Mouse (Mus musculus): ENCODE results near the gene Ube2s. TPM values are rescaled to one million over a fixed set of nuclear protein-coding genes. Genes with fewer than 3 reads are reported as not detected.
"Not testable (repeated sequence)": the region's sequence is repeated elsewhere in the genome, so short reads cannot be mapped to it uniquely, and the experiment has no call there.

Ube2s gene
- polyA plus RNA-seq, 1 experiment from 2014 or later = 408 TPM

- no peaks in the 10 kb centered on the region for H3K9me3 ChIP-seq
- peak overlapping the region; percentile 100 for H3K4me3 ChIP-seq
- H3K4me1 ChIP-seq = peaks cover 37% of the 10 kb centered on the region
- peaks cover 45% of the 10 kb centered on the region for H3K36me3 ChIP-seq (replicated peaks)
- WGBS = 0% methylated on average over 35 of the region's 36 CpGs
- no peaks in the 10 kb centered on the region for H3K27me3 ChIP-seq (ENCODE audit: poor library complexity, severe bottlenecking)
- peak; percentile 49 for DNase-seq (ENCODE audit: extremely low spot score, low spot score)
- H3K27ac ChIP-seq = peak overlapping the region; percentile 98
Observed at GRCm38 (mm10) chr7:4811842-4812302, 518 bp downstream of the Ube2s start.

GRCm38 (mm10) chr7:4811131-4811530 is 1.3 kb downstream of the Ube2s start:
- WGBS = 47% methylated on average over 10 of the region's 10 CpGs
- H3K4me3 ChIP-seq = peak overlapping the region; percentile 100
- H3K36me3 ChIP-seq (replicated peaks) = peaks cover 53% of the 10 kb centered on the region
- not testable (repeated sequence) for H3K27me3 ChIP-seq (ENCODE audit: poor library complexity, severe bottlenecking); DNase-seq (ENCODE audit: extremely low spot score, low spot score); H3K9me3 ChIP-seq
- H3K4me1 ChIP-seq = peaks cover 37% of the 10 kb centered on the region
- peak overlapping the region; percentile 98 for H3K27ac ChIP-seq

GRCm38 (mm10) chr7:4806716-4807115 is 5.7 kb downstream of the Ube2s start:
- Histone ChIP-seq H3K36me3 (replicated peaks) (peaks cover 80% of the 10 kb centered on the region), H3K4me3 (no peak overlapping the region), H3K27me3 (ENCODE audit: poor library complexity, severe bottlenecking) (no peaks in the 10 kb centered on the region), H3K4me1 (peaks cover 29% of the 10 kb centered on the region), H3K9me3 (no peaks in the 10 kb centered on the region), H3K27ac (no peak overlapping the region)
- DNase-seq (ENCODE audit: extremely low spot score, low spot score) = no peak
- WGBS = 95% methylated on average over 7 of the region's 7 CpGs

GRCm38 (mm10) chr7:4802247-4802646 is 10.1 kb downstream of the Ube2s start:
- no peaks in the 10 kb centered on the region for H3K9me3 ChIP-seq
- no peak overlapping the region for H3K27ac ChIP-seq
- H3K4me1 ChIP-seq = no peaks in the 10 kb centered on the region
- H3K4me3 ChIP-seq = no peak overlapping the region
- no peak for DNase-seq (ENCODE audit: extremely low spot score, low spot score)
- H3K27me3 ChIP-seq (ENCODE audit: poor library complexity, severe bottlenecking) = no peaks in the 10 kb centered on the region
- peaks cover 52% of the 10 kb centered on the region for H3K36me3 ChIP-seq (replicated peaks)

- Histone ChIP-seq H3K9me3 (no peaks in the 10 kb centered on the region), H3K36me3 (replicated peaks) (peaks cover 53% of the 10 kb centered on the region), H3K4me3 (no peak overlapping the region), H3K4me1 (peaks cover 13% of the 10 kb centered on the region), H3K27ac (no peak overlapping the region), H3K27me3 (ENCODE audit: poor library complexity, severe bottlenecking) (peaks cover 6% of the 10 kb centered on the region; the same call in 1 of the 2 replicates)
- WGBS = 76% methylated on average over 7 of the region's 7 CpGs
- DNase-seq (ENCODE audit: extremely low spot score, low spot score) = no peak
Observed at GRCm38 (mm10) chr7:4795767-4796433, 16.5 kb downstream of the Ube2s start.

GRCm38 (mm10) chr7:4794631-4795168 is 17.7 kb downstream of the Ube2s start:
- no peaks in the 10 kb centered on the region for H3K9me3 ChIP-seq
- H3K27ac ChIP-seq = no peak overlapping the region
- peaks cover 53% of the 10 kb centered on the region for H3K36me3 ChIP-seq (replicated peaks)
- no peak for DNase-seq (ENCODE audit: extremely low spot score, low spot score)
- peaks cover 13% of the 10 kb centered on the region for H3K4me1 ChIP-seq
- peaks cover 15% of the 10 kb centered on the region for H3K27me3 ChIP-seq (ENCODE audit: poor library complexity, severe bottlenecking)
- H3K4me3 ChIP-seq = peak overlapping the region; percentile 92
- 89% methylated on average over 3 of the region's 3 CpGs for WGBS

GRCm38 (mm10) chr7:4793674-4794073 is 18.7 kb downstream of the Ube2s start:
- 39% methylated on average over 4 of the region's 4 CpGs for WGBS
- peaks cover 52% of the 10 kb centered on the region for H3K36me3 ChIP-seq (replicated peaks)
- H3K4me3 ChIP-seq = peak overlapping the region; percentile 92
- peak overlapping the region; percentile 98 for H3K27ac ChIP-seq
- peaks cover 25% of the 10 kb centered on the region for H3K27me3 ChIP-seq (ENCODE audit: poor library complexity, severe bottlenecking)
- H3K9me3 ChIP-seq = no peaks in the 10 kb centered on the region
- no peak for DNase-seq (ENCODE audit: extremely low spot score, low spot score)
- peaks cover 24% of the 10 kb centered on the region for H3K4me1 ChIP-seq

GRCm38 (mm10) chr7:4793248-4793647 is 19.1 kb downstream of the Ube2s start:
- H3K9me3 ChIP-seq; DNase-seq (ENCODE audit: extremely low spot score, low spot score): not testable (repeated sequence)
- Histone ChIP-seq H3K36me3 (replicated peaks) (peaks cover 48% of the 10 kb centered on the region), H3K27me3 (ENCODE audit: poor library complexity, severe bottlenecking) (peaks cover 29% of the 10 kb centered on the region), H3K4me1 (peaks cover 28% of the 10 kb centered on the region), H3K4me3 (peak overlapping the region; percentile 92), H3K27ac (peak overlapping the region; percentile 98)
- WGBS = 1% methylated on average over 31 of the region's 31 CpGs

- peaks cover 36% of the 10 kb centered on the region for H3K27me3 ChIP-seq (ENCODE audit: poor library complexity, severe bottlenecking)
- WGBS = 2% methylated on average over 54 of the region's 54 CpGs
- H3K9me3 ChIP-seq = no peaks in the 10 kb centered on the region
- H3K27ac ChIP-seq = peak within 1 kb of the TSS; percentile 98
- peak within 1 kb of the TSS; percentile 92 for H3K4me3 ChIP-seq
- H3K4me1 ChIP-seq = peaks cover 29% of the 10 kb centered on the region
- H3K36me3 ChIP-seq (replicated peaks) = peaks cover 42% of the 10 kb centered on the region
- DNase-seq (ENCODE audit: extremely low spot score, low spot score) = peak; percentile 96
Observed at GRCm38 (mm10) chr7:4792278-4793212, 19.8 kb downstream of the Ube2s start, which contains the start of gene Rpl28. Gene Rpl28 (plus strand): TSS chr7:4792874.

GRCm38 (mm10) chr7:4789436-4789935 is 22.9 kb downstream of the Ube2s start, which contains the start of gene Tmem238:
Gene Tmem238 (minus strand): TSS chr7:4789656.
- WGBS = 7% methylated on average over 40 of the region's 40 CpGs
- H3K4me3 ChIP-seq = peak within 1 kb of the TSS; percentile 67
- H3K36me3 ChIP-seq (replicated peaks) = peaks cover 12% of the 10 kb centered on the region
- no peak for DNase-seq (ENCODE audit: extremely low spot score, low spot score)
- H3K27me3 ChIP-seq (ENCODE audit: poor library complexity, severe bottlenecking) = peaks cover 50% of the 10 kb centered on the region
- peaks cover 25% of the 10 kb centered on the region for H3K4me1 ChIP-seq
- no peaks in the 10 kb centered on the region for H3K9me3 ChIP-seq
- peak within 1 kb of the TSS; percentile 91 for H3K27ac ChIP-seq

GRCm38 (mm10) chr7:4788499-4789435 is 23.6 kb downstream of the Ube2s start:
- peak overlapping the region; percentile 91 for H3K27ac ChIP-seq

More at GRCm38 (mm10) chr7:4788499-4789435, 23.6 kb downstream of the Ube2s start:
- peak overlapping the region; percentile 67 for H3K4me3 ChIP-seq
- H3K36me3 ChIP-seq (replicated peaks) = peaks cover 5% of the 10 kb centered on the region
- 3% methylated on average over 63 of the region's 64 CpGs for WGBS
- peaks cover 50% of the 10 kb centered on the region for H3K27me3 ChIP-seq (ENCODE audit: poor library complexity, severe bottlenecking)
- peak; percentile 76 for DNase-seq (ENCODE audit: extremely low spot score, low spot score)
- H3K9me3 ChIP-seq = no peaks in the 10 kb centered on the region
- peaks cover 18% of the 10 kb centered on the region for H3K4me1 ChIP-seq

All from forebrain, embryonic 10.5 days (tissue).